Mouse (Mus musculus) heart, embryonic 13.5 days (tissue): ENCODE measurements around the gene Lpar6. TPM values are rescaled to one million over a fixed set of nuclear protein-coding genes. Genes with fewer than 3 reads are reported as not detected.

ENCODE experiments used
- microRNA counts: library from miRNA; unstranded; fragments of <30 nt; microRNA quantifications from one replicate; lab custom pipeline; 2016
- microRNA-seq: library from miRNA; unstranded; fragments of <30 nt; microRNA quantifications from one replicate; pipeline ENCODE4, GENCODE M21; 2016
- polyA plus RNA-seq: library from polyadenylated mRNA; unstranded; fragments of >200 nt; fragmentation: Nextera tagmentation; extraction: Ambion mirVana; gene quantifications from 2 replicates; pipeline ENCODE4 v1.2.1, GENCODE M21; 2015

The Lpar6 gene
- polyA plus RNA-seq, 1 experiment from 2014 or later = 7.8 TPM

MicroRNA genes within 50 kb of the gene (microRNA counts, 519-probe panel; counts per million panel counts)
- 209 counts per million, percentile 61 among the panel's probes with 10 or more counts for microRNA mmu-miR-687 (lab: Ali Mortazavi, UCI)

Small RNA genes within 50 kb of the gene (microRNA-seq; reads per million reads assigned to microRNA genes)
- gene Mir687 = not detected

Other genes with a start within 250 kb of the Lpar6 start
- not detected in 2 replicates for gene Cysltr2, start 188.8 kb upstream of the Lpar6 start, polyA plus RNA-seq
- 61.2 and 61.9 TPM in 2 replicates for gene Rcbtb2, start 114.9 kb upstream of the Lpar6 start, polyA plus RNA-seq
- gene Rb1, start 87.9 kb downstream of the Lpar6 start, polyA plus RNA-seq = 12.5 and 14.3 TPM in 2 replicates
- 620 and 695 TPM in 2 replicates for gene Itm2b, start 147.4 kb downstream of the Lpar6 start, polyA plus RNA-seq